In the genomic region with DNA sequence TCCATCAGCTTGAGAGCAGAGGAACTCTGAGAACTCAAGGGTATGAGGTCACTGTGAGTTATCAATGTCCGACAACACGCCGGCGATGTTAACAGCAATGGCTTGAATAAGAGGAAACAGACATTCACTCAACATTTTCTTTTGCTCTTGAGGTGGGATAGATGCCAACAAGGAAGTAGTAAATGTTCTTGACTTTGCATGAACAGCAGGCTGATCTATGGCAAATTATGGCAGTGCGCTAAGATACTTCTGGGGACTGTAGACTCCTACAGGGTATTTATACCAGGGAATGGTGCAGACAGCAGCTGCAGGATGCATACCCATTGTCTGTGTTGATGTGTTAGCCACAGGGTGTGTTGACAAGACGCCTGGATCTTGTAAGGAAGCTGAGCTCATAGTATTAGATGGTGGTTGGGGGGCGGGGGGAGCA, we compare ENCODE assay signal across 16 mouse cellular contexts. TPM values are rescaled to one million over a fixed set of nuclear protein-coding genes. Genes with fewer than 3 reads are reported as not detected.
DNase-seq lines count a peak whose midpoint lies in the region; ATAC-seq and TF ChIP-seq lines count a peak whose summit lies in the region.
"Had no signal": no experiment of that assay in that cellular context is flagged by ENCODE, and none has a peak within 500 bp of the region (broad histone marks: within the 10 kb centered on the region; RNA-seq: fewer than 3 reads in every experiment).

No protein-coding gene starts in this region.

- ATAC-seq in heart, postnatal 0 days (ENCODE audit: insufficient read depth, low read depth): peak; percentile 44; the same call in 1 of the 2 replicates
- peak; percentile 69 for ATAC-seq in lung, postnatal 0 days
- peak; percentile 67 for ATAC-seq in intestine, embryonic 16.5 days
- ATAC-seq: forebrain, postnatal 0 days; inflammation-experienced regulatory T-cells, adult 6 months had no signal

- DNase-seq in heart, postnatal 0 days (ENCODE audit: low spot score): peak; percentile 48
- no peak for DNase-seq in heart, postnatal 25 days (ENCODE audit: low spot score)
- DNase-seq in lung, postnatal 0 days (ENCODE audit: low spot score): peak; percentile 77
- DNase-seq in lung, postnatal 14 days: no peak
- no peak for DNase-seq in cerebellum, adult 2 months
- DNase-seq in cerebellum, adult 11-12 months: no peak
- DNase-seq: cerebellum, adult 9-10 months; forebrain, postnatal 0 days; heart, postnatal 10 days; retina, postnatal 1 day; spleen, adult 18-20 months had no signal

- H3K4me2 ChIP-seq in heart, postnatal 0 days (ENCODE audit: low read depth, low read length): no peak overlapping the region
- H3K4me2 ChIP-seq in lung, postnatal 0 days (replicated peaks; ENCODE audit: low read depth, low read length): no peak overlapping the region
- H3K4me2 ChIP-seq in intestine, embryonic 16.5 days (ENCODE audit: low read depth, low read length): no peak overlapping the region
- H3K4me2 ChIP-seq: limb, embryonic 12.5 days had no signal

- TF ChIP-seq CTCF in heart, postnatal 0 days (IDR thresholded peaks at IDR 0.05; ENCODE audit: low read depth): no peak
- TF ChIP-seq CTCF in lung, postnatal 0 days (IDR thresholded peaks at IDR 0.05): no peak
- no peak for TF ChIP-seq CTCF in cerebellum, adult 2 months (IDR thresholded peaks at IDR 0.05; ENCODE audit: borderline replicate concordance, insufficient read depth, low read depth, low read length)

- H3K36me3 ChIP-seq in heart, postnatal 0 days (replicated peaks; ENCODE audit: control insufficient read depth, insufficient read depth, low read length): no peaks in the 10 kb centered on the region
- no peaks in the 10 kb centered on the region for H3K36me3 ChIP-seq in lung, postnatal 0 days (ENCODE audit: insufficient read depth, low read length)
- H3K36me3 ChIP-seq in intestine, embryonic 16.5 days (ENCODE audit: control insufficient read depth, insufficient read depth, low read length): no peaks in the 10 kb centered on the region
- H3K36me3 ChIP-seq: limb, embryonic 12.5 days had no signal

- H3K9me3 ChIP-seq in heart, postnatal 0 days (replicated peaks; ENCODE audit: control insufficient read depth, low read length): no peaks in the 10 kb centered on the region
- H3K9me3 ChIP-seq in lung, postnatal 0 days (ENCODE audit: low read length): no peaks in the 10 kb centered on the region
- H3K9me3 ChIP-seq in intestine, embryonic 16.5 days (ENCODE audit: control insufficient read depth, low read length): no peaks in the 10 kb centered on the region
- H3K9me3 ChIP-seq: limb, embryonic 12.5 days had no signal

- TF ChIP-seq POLR2A in cerebellum, adult 2 months (IDR thresholded peaks at IDR 0.05; ENCODE audit: borderline replicate concordance, insufficient read depth, low read length): no peak

- H3K4me3 ChIP-seq in heart, postnatal 0 days (ENCODE audit: low read depth, low read length): no peak overlapping the region
- no peak overlapping the region for H3K4me3 ChIP-seq in lung, postnatal 0 days (ENCODE audit: low read depth, low read length)
- no peak overlapping the region for H3K4me3 ChIP-seq in intestine, embryonic 16.5 days (ENCODE audit: low read length)
- H3K4me3 ChIP-seq in cerebellum, adult 2 months (replicated peaks; ENCODE audit: insufficient read depth, low read depth, low read length): no peak overlapping the region
- H3K4me3 ChIP-seq: erythroblast, embryonic 14.5 days; left cerebral cortex, adult 2 months; limb, embryonic 12.5 days had no signal

- TF ChIP-seq EP300 in heart, postnatal 0 days (IDR thresholded peaks at IDR 0.05; ENCODE audit: low read depth): no peak
- TF ChIP-seq EP300 in lung, postnatal 0 days (IDR thresholded peaks at IDR 0.05): no peak

- H3K4me1 ChIP-seq in heart, postnatal 0 days (ENCODE audit: control insufficient read depth, insufficient read depth): no peaks in the 10 kb centered on the region
- no peaks in the 10 kb centered on the region; the same call in 1 of the 2 replicates for H3K4me1 ChIP-seq in lung, postnatal 0 days (ENCODE audit: insufficient read depth, low read depth, low read length)
- peaks cover 3% of the 10 kb centered on the region; the same call in 1 of the 2 replicates for H3K4me1 ChIP-seq in intestine, embryonic 16.5 days (ENCODE audit: control insufficient read depth, insufficient read depth, low read length)
- no peaks in the 10 kb centered on the region for H3K4me1 ChIP-seq in cerebellum, adult 2 months (ENCODE audit: control insufficient read depth, insufficient read depth, low read length)

- no peak overlapping the region for H3K9ac ChIP-seq in heart, postnatal 0 days (replicated peaks; ENCODE audit: low read depth, low read length)
- no peak overlapping the region for H3K9ac ChIP-seq in lung, postnatal 0 days (replicated peaks; ENCODE audit: low read depth)
- no peak overlapping the region for H3K9ac ChIP-seq in intestine, embryonic 16.5 days (ENCODE audit: low read depth, low read length)
- H3K9ac ChIP-seq: forebrain, postnatal 0 days; limb, embryonic 12.5 days had no signal

- H3K27me3 ChIP-seq in heart, postnatal 0 days (ENCODE audit: control insufficient read depth, insufficient read depth, low read length): no peaks in the 10 kb centered on the region
- no peaks in the 10 kb centered on the region for H3K27me3 ChIP-seq in lung, postnatal 0 days (replicated peaks; ENCODE audit: insufficient read depth, low read length)
- H3K27me3 ChIP-seq in intestine, embryonic 16.5 days (replicated peaks; ENCODE audit: control insufficient read depth, insufficient read depth, low read length): no peaks in the 10 kb centered on the region
- H3K27me3 ChIP-seq in cerebellum, adult 2 months (ENCODE audit: control insufficient read depth, insufficient read depth, low read length): no peaks in the 10 kb centered on the region
- H3K27me3 ChIP-seq: limb, embryonic 12.5 days had no signal

- intact Hi-C loops in heart, postnatal 25 days (cut with DNase I): no loop called here

- H3K27ac ChIP-seq in heart, postnatal 0 days (ENCODE audit: low read depth): no peak overlapping the region
- no peak overlapping the region for H3K27ac ChIP-seq in lung, postnatal 0 days (ENCODE audit: low read length)
- no peak overlapping the region for H3K27ac ChIP-seq in intestine, embryonic 16.5 days (ENCODE audit: low read length)
- H3K27ac ChIP-seq in cerebellum, adult 2 months (ENCODE audit: insufficient read depth, low read length): no peak overlapping the region
- H3K27ac ChIP-seq: left cerebral cortex, adult 2 months; limb, embryonic 12.5 days had no signal

- WGBS in heart, postnatal 0 days: 12% methylated on average over 7 of the region's 7 CpGs
- WGBS in lung, postnatal 0 days: 32% methylated on average over 7 of the region's 7 CpGs
- WGBS in intestine, embryonic 16.5 days: 61% methylated on average over 7 of the region's 7 CpGs
- WGBS in cerebellum, adult 2 months: 61% methylated on average over 7 of the region's 7 CpGs

RNA-seq across cellular contexts. Expression of a gene that starts 17.8 kb away (rescaled TPM):
- 1.9 and 2.1 TPM in 2 replicates for total RNA-seq in heart, postnatal 0 days (2014; rRNA removed; ENCODE audit: low replicate concordance)
- polyA plus RNA-seq in heart, postnatal 0 days (2015; fragmentation: Nextera tagmentation; extraction: Ambion mirVana): 0.75 and 1.7 TPM in 2 replicates
- 10 to 100 TPM in 1 of 2 experiments, 1 to 10 TPM in 1; 9.2 to 10.1 TPM for total RNA-seq in heart, postnatal 25 days (2021)
- polyA plus RNA-seq in lung, postnatal 0 days (2015; fragmentation: Nextera tagmentation; extraction: Ambion mirVana): 4.1 and 4.5 TPM in 2 replicates
- 0.72 and 0.73 TPM in 2 replicates for polyA plus RNA-seq in intestine, embryonic 16.5 days (2015; fragmentation: Nextera tagmentation; extraction: Ambion mirVana)
- polyA plus RNA-seq in cerebellum, adult 2 months (2012; rRNA removed): 15.7 and 16.5 TPM in 2 replicates

Comparison
In these comparisons a context has a peak if more than half of its experiments do, and no peak if none do; other contexts are left out.
1. DNase-seq: peak in heart, postnatal 0 days (single experiment) and lung, postnatal 0 days (single experiment); none in heart, postnatal 25 days (single experiment), lung, postnatal 14 days (single experiment), cerebellum, adult 2 months (0 of 2) and cerebellum, adult 11-12 months (single experiment).
2. Peak in every context shown above with its lines, with median percentiles within 50 percentile points of each other: ATAC-seq.